Mouse (Mus musculus) thymus, adult 2 months (tissue): ENCODE measurements around the gene Afm. TPM values are rescaled to one million over a fixed set of nuclear protein-coding genes. Genes with fewer than 3 reads are reported as not detected.
A peak's percentile ranks its signal among the peaks of the same experiment; 100 is the strongest.

Source experiments
- DNase-seq: peaks from one replicate; pipeline ENCODE4 v3.0.0; 2021
- H3K27ac ChIP-seq: fragments of 200-500 bp; 2 replicates; pipeline ENCODE4 v1.5.1; 2012; ENCODE audit warnings: low read length, control low read depth; ENCODE audit not compliant: control insufficient read depth, insufficient read depth
- H3K27me3 ChIP-seq: fragments of 200-500 bp; 2 replicates; pipeline ENCODE4 v1.6.1; 2012; ENCODE audit warnings: mild to moderate bottlenecking, low read length, moderate library complexity, mixed read lengths; ENCODE audit not compliant: control insufficient read depth, insufficient read depth
- H3K36me3 ChIP-seq: fragments of 200-500 bp; 2 replicates; pipeline ENCODE4 v1.6.1; 2012; ENCODE audit warnings: mild to moderate bottlenecking, low read length, moderate library complexity; ENCODE audit not compliant: control insufficient read depth, insufficient read depth
- H3K4me1 ChIP-seq: fragments of 200-500 bp; replicated peaks from 2 replicates; pipeline ENCODE4 v1.6.1; 2012; ENCODE audit warnings: low read length; ENCODE audit not compliant: control insufficient read depth, insufficient read depth
- H3K4me3 ChIP-seq: fragments of 200-500 bp; 2 replicates; pipeline ENCODE4 v1.5.1; 2012; ENCODE audit warnings: mild to moderate bottlenecking, low read length, control low read depth, moderate library complexity; ENCODE audit not compliant: control insufficient read depth, insufficient read depth
- CTCF ChIP-seq: fragments of 200-500 bp; IDR thresholded peaks from 2 replicates; pipeline ENCODE4 v1.5.1; 2012; ENCODE audit warnings: mild to moderate bottlenecking, control low read depth, low read length, moderate library complexity, borderline replicate concordance; ENCODE audit not compliant: control insufficient read depth, poor library complexity, insufficient read depth; ENCODE audit errors: extremely low read depth
- POLR2A ChIP-seq: fragments of 200-500 bp; IDR thresholded peaks from 2 replicates; pipeline ENCODE4 v1.6.1; 2012; ENCODE audit warnings: mild to moderate bottlenecking, low read length, control low read depth, moderate library complexity; ENCODE audit not compliant: control insufficient read depth, poor library complexity, insufficient read depth; ENCODE audit errors: extremely low read depth
- WGBS: fragments of 180-500 bp; shearing (Covaris S2); methylation state at CpG from one replicate; pipeline ENCODE4 v1.1.7; 2018; 5-methylcytosine and 5-hydroxymethylcytosine counted together
- polyA plus RNA-seq: library from polyadenylated mRNA; depleted of rRNA; stranded (reverse); fragments of >200 nt; gene quantifications from 2 replicates; pipeline ENCODE4 v1.2.3, GENCODE M21; 2012; rRNA removed

The Afm gene
- polyA plus RNA-seq, 1 experiment = not detected

- Histone ChIP-seq H3K36me3 (no peaks in the 10 kb centered on the region), H3K27me3 (no peaks in the 10 kb centered on the region), H3K4me3 (no peak overlapping the region), H3K27ac (no peak overlapping the region), H3K4me1 (no peaks in the 10 kb centered on the region)
- no peak for TF ChIP-seq POLR2A
- no peak for TF ChIP-seq CTCF
- 17% methylated on average over 6 of the region's 6 CpGs for WGBS
- peak; percentile 30 for DNase-seq
These were observed 82.7 kb downstream of the Afm start for GRCm38 (mm10) chr5:90601469-90601868.

Other genes starting within 250 kb of the Afm start
- gene Ankrd17, start 152.4 kb upstream of the Afm start, polyA plus RNA-seq = 46.8 and 47.1 TPM in 2 replicates
- 1.2 and 2.6 TPM in 2 replicates for gene Gm9958, start 151.7 kb upstream of the Afm start, polyA plus RNA-seq
- 0.23 and 53.0 TPM in 2 replicates for gene Alb, start 58.0 kb upstream of the Afm start, polyA plus RNA-seq
- 1.0 and 1.3 TPM in 2 replicates for gene Afp, start 28.2 kb upstream of the Afm start, polyA plus RNA-seq
- gene 5830473C10Rik, start 42.2 kb downstream of the Afm start, polyA plus RNA-seq = 0.08 TPM in 1 of 2 replicates, not detected in the other
- gene Rassf6, start 121.7 kb downstream of the Afm start, polyA plus RNA-seq = 1.1 and 2.0 TPM in 2 replicates
- gene Cxcl5, start 240.4 kb downstream of the Afm start, polyA plus RNA-seq = 0.75 and 0.92 TPM in 2 replicates
- gene Ppbp, start 249.6 kb downstream of the Afm start, polyA plus RNA-seq = 1.7 and 2.6 TPM in 2 replicates